Mouse (Mus musculus) small intestine, adult 2 months (tissue): ENCODE measurements around the gene 4931428F04Rik.
"Not testable (repeated sequence)": the region's sequence is repeated elsewhere in the genome, so short reads cannot be mapped to it uniquely, and the experiment has no call there.

Experiments
- CTCF ChIP-seq: fragments of 200-500 bp; IDR thresholded peaks from 2 replicates; pipeline ENCODE4 v1.5.1; 2012; ENCODE audit warnings: low read depth, mild to moderate bottlenecking, control low read depth, inconsistent platforms, low read length, moderate library complexity, mixed read lengths; ENCODE audit not compliant: insufficient replicate concordance, insufficient read length; ENCODE audit errors: extremely low read depth
- POLR2A ChIP-seq: fragments of 200-500 bp; IDR thresholded peaks from 2 replicates; pipeline ENCODE4 v1.6.1; 2012; ENCODE audit warnings: low read depth, mild to moderate bottlenecking, control low read depth, inconsistent platforms, low read length, moderate library complexity

GRCm38 (mm10) chr8:105291802-105292201, 2.1 kb upstream of the 4931428F04Rik start:
- not testable (repeated sequence) for TF ChIP-seq POLR2A, CTCF
